Mouse (Mus musculus) liver (tissue): ENCODE results near the gene Med12l.
"Not testable (repeated sequence)": the region's sequence is repeated elsewhere in the genome, so short reads cannot be mapped to it uniquely, and the experiment has no call there.

ENCODE experiments used
- DNase-seq: peaks from one replicate; pipeline ENCODE4 v3.0.0-alpha.2; 2020; ENCODE audit warnings: mixed read lengths

Gene Med12l

DNA sequence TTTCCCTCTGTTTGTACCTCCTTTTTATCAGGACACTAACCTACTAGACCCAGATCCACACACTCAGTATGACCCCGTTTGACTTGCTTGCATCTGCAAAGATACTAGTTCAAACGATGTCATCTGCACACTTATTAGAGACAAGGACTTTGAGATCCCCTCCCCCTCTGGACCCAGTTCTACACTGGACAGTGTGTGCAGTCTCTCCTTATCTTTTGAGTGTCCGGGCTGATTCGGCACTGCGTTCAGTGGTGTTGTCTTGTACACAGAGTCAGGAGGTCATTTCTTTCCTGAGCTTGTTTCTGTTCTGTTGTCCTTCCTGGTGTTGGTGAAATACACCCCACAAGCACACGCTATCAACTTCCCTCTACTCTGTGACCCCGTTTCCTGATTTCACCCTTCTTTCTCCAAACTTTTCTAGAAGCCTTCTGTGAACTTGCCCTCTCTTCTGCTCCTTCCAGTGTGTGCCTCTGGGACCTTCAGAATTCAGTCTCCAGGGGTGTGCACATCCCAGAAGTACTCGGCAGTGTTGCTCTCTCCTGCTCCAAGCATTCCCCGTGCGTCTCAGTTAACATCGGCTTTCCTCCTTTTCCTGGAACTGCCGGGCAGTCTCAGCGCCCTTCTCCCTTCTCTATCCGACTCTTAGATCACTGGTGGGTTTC, 19.0 kb downstream of the Med12l start:
- DNase-seq, result no peak

DNA sequence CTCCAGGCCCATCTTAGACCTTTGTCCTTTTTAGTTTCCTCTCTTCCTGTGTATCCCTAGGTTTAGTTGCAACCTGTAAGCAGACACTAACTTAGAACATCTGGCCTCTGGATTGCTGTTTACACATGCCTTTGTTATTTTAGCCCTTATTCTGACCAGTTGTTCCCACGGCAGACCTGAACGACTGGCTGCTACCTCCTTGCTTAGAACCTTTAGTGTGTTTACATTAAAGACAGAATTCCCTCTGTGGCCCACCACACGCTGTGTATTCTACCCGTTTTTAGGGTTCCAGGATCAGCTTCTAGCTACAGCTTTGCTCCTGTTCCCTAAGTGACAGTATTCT, 19.5 kb downstream of the Med12l start:
- no peak for DNase-seq

DNA sequence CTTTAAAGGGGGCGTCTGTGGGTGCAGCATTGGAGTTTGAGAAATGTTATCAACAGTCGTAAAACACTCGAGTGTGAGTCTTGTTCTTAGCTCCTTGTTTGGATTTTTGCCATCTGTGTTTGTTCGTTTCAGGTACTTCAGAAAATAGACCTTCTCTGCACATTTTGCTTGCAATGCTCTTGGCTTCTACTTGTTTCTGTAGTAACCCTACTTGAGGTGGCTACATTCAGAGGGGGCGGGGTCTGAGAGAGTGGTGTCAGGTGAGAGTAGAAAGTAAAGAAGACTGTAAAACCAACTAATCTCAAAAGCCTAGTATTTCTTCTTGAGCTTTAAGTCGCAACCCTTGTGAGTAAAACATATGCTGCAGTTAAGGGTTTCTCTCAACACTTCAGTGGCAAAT, 23.1 kb downstream of the Med12l start:
- no peak for DNase-seq

DNA sequence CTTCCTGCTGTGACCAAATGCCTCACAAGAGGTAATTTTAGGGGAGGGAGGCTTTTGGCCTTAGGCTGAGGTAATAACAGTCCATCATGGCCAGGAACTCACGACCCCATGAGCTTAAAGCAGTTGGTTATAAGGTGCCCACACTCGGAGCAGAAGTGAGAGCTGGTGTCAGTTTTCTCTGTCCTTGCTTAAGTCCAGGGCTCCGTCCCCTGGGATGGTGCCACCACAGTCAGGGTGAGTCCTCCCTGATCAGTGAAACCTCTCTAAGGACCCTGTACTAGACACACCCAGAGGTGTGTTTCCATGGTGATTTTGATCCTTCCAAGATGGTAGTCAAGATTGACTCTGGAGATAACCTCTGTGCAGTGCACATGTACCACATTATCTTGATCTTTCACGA, 25.4 kb downstream of the Med12l start:
- DNase-seq, result no peak

DNA sequence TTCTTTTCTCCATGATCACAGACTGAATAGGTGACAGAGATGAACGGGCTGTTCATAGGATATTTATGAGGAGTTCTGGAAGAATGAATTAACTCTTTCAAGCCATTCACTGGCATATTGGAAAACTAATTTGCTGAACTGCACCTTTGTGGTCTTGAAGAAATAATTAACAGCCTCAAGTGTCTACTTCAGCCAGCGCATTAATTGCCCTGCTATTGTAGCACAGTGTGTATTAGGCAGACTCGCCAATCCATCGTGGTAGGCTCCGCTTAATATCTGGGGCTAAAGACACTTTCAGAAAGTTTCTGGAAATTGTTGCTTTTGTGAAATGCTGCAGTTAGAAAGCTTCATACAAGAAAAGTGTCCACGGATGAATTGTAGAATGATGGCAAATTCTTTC, 35.9 kb downstream of the Med12l start:
- DNase-seq, result no peak

DNA sequence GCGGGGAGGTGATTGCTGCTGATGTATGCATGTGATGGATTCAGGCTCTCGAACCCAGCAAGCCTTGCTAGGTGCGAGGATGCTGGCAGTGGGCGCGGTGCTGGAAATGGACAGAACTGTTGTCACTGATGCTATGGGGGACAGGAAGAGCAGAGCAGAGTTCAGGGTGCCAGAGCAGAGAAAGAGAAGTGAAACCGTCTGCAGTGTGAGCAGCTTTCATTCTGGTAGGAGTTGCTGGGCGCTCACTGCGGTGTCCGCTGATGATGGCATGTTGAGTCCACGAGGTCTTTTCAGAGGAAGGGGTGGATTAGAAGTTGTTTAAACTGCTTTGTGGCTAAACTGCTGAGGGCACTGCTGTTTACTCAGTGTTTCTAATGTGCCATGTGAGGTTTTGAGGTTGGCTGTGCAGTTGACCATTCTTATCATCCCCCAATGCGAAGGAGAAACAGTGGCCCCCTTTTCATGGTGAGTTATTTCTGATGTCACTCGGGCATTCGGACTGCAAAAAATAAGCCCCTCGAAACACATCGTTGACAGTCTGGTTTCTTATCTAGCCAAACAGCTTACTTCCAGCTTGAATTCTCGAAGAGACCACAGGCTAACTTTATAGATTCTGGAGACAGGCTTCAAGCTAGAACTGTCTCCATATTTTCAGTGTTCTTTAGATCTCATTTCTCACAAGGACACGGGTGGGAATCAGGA, 49.4 kb downstream of the Med12l start:
- no peak for DNase-seq

DNA sequence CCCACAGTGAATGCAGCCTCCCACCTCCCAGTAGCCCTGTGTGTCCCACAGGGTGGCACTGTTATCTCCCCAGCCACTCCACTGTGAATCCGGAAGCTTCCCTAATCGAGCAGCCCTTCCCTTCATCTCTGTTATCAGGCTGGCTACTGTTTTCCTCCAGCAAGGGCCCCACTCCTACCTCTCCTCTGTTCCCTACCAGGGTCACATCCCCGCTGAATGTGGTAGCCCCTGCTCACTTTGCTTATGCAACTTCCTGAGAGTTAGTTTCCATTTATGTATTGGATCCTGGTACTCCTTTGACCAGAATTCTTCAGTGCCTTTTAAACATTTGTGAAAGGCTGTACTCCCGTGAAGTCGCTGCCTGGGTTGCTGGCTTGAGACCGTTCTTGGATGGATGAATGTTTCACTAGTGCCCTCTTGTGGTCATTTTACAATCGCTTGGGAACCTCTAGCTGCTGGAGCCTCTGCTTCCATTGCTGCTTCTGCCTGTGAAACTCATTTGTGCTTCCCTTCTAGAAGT, 53.5 kb downstream of the Med12l start:
- DNase-seq, result peak; percentile 78

DNA sequence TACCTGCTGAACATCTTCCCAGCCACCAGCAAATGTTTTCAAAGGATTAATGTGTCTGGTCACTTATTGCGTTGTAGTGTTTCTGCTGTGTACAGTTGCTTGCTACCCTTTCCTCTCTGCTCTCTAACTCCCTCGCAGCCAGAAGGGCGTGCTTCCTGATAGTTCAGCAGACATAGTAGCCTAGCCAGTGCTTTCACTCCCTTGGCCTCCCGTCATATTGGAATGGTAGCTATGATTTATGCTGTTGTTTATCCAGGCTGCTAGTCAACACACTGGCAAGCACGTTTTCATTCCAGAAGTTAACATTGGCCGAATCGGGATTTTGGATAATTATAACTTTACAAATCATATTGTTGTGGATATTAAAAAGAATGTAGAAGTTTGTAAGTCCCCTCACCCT, 54.5 kb downstream of the Med12l start:
- no peak for DNase-seq

DNA sequence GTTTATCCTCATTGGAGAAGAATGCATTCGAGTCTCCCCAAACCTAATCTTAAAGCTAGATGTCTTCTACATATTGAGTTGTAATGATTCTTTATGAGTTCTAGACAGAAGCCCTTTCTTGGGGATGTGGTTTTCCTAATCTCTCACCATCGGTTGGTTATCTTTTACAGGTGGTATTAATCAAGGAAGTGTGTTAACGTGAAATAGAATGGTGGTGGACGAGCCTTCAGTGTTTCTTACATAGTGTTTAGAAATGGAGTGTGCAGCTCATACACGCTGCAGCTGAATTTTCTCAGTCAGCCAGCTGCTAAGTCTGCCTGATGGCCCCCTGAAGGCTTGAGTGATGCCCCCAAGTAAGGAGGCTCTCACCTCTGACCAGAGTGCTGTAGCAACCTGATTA, 56.5 kb downstream of the Med12l start:
- DNase-seq, result no peak

DNA sequence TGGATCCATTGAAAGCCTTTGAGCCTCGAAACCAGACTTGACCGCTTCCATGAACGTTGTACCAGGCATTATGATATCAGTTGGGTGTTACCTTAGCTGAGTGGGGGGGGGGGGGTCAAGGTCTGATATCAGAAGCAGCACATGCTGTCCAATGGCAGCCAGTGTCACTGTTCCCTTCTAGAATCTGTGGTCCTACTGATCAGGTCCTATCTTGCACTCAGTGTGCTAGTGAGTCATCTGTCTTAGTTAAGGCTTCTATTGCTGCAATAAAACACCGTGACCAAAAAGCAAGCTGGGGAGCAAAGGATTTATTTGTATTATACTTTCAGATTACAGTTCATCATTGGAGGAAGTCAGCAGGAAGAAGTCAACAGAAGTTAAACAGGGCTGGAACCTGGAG, 57.8 kb downstream of the Med12l start:
- DNase-seq, result peak; percentile 54

DNA sequence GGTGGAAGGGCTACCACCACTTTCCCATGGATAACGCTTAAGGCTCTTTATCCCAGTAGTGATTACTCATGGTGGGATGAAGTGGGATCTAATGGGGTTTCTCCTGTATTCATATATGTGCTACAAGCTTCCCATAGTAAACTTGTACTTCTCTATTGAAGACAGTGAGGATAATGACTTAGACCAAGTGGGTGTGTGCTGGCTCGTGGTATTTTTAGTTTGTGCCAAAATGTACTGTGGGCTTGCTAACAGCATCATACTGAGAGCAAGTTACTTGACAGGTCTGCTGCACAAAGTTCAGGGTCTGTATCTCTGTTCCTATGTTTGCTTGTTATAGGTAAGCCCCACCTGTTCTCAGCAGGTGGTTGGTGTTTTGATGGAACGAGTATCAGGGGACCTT, 60.3 kb downstream of the Med12l start:
- DNase-seq, result no peak

DNA sequence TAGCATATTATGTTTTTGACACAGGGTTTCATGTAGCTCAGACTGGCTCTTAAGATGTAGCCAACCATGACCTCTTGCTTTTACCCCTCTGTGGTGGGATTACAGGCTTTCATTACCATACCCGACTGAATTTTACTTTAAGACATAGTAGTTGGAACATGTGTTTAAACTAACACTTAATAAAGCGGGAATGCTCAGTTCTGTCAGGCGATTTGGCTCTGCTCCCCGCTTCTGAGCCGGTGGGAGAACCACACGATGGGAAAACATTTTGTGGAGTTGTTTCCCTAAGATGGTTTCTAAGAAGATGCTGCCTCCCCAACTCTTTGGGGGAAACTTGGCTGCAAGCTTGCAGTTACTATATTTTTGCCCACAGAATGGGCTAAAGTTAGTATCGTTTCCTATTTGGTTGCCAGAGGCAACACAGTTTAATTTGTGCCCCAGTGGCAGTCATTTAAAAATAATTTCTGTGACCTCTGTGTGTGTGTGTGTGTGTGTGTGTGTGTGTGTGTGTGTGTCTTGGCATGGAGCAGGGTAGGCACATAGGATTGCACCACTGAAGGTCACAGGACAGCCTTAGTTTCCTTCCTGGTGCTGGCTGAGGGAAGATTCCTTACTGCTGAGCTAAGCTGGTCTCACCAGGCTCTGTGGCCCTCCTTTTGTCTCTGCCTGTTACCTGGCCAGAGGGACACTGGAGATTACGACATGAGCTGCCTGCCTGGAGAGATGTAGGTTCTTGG, 61.1 kb downstream of the Med12l start:
- no peak for DNase-seq

DNA sequence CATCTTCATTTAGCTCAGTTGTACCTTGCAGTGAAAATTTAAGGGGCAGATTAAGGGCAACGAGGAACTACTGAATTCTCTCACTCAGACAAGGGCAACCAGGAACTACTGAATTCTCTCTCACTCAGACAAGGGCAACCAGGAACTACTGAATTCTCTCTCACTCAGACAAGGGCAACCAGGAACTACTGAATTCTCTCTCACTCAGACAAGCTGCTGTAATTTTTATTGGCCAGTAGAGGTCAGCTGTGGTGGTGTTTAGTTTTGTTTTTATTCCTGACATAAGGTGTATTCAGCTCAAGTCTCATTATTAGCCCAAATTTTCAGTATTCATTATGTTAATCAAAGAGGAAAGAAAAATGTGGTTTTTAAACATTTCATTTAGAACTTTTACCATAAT, 63.4 kb downstream of the Med12l start:
- not testable (repeated sequence) for DNase-seq

DNA sequence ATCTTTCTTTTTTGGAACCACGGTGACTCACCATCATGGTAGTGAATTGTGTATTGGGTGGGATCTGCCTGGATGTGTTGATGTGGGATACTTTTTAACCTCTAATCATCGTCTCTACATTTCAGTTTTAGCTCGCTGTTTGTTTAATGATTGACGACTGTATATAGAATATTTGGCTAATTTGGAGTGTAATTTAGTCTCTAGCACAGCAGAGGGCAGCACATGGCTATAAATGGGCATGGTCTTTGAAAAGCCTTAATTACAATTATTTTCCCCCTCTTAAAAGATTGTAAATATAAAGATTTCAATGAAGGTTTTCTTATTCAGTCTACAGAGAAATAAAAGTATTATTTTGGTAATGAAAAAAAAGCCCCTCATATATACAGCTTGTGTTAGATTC, 71.7 kb downstream of the Med12l start:
- no peak for DNase-seq

DNA sequence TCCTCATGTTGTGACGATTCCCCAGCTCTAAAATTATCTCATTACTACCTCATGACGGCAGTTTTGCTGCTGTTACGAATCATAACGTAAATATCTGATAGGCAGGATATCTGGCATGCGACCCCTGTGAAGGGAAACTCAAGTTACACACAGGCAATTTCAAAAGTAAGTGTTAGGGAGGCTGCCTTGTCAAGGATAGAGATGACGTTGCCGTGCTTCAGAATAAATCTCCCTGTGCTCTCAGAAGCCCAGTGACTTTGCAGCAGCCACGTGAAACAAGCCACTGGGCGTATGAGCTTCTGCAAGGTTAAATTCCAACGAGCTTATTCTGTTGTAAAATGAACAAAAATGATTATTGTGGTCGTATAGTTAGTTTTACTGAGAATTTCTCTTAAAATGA, 73.0 kb downstream of the Med12l start:
- DNase-seq, result no peak

DNA sequence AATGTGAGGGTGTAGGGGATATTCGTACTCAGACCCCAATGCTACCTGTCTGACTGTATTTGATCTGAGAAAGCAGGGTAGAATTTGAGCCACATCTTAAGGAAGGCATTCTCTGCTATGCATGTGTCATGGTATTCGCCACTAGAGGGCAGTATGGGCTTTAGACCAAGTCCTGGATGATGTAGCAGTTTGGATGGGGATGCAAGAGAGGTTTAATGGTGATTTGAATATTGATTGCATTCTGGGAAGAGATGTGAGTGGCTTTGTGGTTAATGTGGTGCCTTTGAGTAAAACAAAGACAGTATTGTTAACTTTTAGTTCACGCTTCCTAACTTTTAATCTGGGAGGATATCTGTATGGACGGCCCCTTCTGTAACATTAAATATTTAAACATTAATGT, 73.7 kb downstream of the Med12l start:
- DNase-seq, result peak; percentile 62

DNA sequence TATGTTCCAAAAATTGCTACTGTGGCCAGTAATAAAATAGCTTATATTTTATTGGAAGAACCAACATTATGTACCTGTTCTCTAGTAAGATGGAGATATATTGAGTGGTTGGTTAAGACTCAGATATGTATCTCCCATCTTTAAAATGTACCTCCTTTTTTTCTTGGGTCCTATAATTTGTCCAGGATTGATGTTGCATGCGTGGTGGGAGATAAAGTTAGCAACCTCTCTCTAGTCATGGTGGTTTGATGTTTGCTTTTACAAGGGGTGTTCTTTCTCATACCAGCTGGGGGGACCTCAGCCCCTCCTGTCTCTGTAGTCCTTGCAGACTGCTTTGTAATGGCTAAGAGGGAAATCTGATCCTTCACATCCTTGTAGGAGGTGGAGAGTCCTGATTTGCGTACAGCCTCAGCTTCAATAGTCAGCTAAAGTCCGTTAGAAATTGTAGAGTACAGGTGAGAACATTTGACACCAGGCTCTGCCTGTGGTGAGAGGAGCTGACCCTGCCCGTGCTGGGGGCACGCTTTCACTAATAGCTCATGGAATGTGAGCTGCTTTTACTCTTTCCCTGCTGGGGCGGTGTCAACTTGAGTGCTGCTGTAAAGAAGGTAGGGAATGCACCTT, 74.8 kb downstream of the Med12l start:
- DNase-seq, result no peak

DNA sequence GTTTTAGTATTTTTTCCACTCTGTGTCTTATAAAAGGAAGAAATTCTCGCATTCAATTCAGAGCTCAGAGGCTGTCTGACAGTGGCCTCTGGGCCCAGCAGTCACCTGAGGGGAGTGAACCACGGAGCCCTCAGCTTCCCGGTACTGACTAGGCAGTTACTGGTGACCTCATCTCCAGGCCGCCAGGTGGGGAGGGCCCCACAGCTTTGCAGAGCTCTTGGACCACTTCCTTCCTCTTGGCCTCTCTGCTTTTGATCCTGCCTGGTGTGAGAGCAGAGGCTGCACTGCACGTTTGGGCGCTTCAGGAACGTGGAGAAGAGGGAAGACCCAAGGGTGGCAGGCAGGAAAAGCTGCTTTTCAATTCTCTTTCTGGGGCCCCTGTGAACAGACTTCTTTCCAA, 75.3 kb downstream of the Med12l start:
- DNase-seq, result peak; percentile 42

DNA sequence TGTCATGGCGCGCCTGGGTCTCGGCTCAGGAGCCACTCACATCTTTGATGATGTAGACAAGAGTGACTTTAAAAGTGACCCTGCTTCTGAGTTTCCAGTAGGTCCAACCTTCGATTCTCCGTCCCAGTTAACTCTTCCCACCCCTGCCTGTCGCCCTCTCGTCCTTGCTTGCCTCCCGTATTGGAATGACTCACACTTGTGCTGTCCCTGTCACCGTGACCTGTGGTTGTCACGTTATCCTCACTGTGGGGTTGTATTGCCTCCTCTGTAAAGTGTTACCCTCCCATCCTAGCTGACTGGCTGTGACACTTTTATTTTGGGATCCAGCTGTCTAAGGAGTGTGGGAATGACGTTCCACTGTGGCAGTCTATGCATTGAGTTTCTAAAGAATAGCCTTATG, 87.1 kb downstream of the Med12l start:
- no peak for DNase-seq

DNA sequence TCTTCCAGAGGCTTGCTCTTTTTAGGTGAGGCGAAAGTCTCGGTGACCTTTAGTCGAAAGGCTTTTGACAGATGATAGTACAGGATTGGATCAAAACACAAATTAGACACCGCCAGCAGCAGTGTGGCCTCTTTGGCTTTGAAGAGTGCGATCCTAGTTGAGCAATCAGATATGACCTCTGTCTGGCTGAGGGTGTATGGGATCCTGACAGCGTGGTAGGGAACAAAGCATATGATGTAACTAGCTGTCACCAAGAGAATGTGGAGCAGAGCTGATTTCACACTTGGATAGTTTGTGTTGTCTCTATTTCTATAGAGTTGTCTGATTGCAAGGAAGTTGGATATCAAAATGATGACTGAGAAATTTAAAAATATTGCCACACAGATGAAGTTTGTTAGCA, 91.8 kb downstream of the Med12l start:
- no peak for DNase-seq

DNA sequence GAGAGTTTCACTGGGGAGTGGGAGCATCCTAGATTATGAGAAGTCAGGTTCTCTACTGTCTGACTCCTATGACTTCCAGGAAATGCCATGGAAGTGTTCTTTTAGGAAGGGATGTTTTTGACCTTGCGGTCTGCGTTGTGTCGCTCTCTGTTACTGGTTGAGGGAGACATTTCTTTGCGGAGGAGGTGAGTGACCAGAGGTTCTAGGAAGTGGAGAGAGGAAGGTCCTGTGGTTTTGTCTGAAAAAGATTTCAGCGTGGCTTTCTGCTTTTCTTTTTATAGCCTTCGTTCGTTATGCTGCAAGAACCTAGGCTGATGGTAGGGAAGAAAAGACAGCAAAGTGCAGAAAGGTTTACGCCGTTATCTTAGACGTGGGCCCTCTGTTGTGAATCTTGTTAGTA, 92.9 kb downstream of the Med12l start:
- DNase-seq, result no peak

DNA sequence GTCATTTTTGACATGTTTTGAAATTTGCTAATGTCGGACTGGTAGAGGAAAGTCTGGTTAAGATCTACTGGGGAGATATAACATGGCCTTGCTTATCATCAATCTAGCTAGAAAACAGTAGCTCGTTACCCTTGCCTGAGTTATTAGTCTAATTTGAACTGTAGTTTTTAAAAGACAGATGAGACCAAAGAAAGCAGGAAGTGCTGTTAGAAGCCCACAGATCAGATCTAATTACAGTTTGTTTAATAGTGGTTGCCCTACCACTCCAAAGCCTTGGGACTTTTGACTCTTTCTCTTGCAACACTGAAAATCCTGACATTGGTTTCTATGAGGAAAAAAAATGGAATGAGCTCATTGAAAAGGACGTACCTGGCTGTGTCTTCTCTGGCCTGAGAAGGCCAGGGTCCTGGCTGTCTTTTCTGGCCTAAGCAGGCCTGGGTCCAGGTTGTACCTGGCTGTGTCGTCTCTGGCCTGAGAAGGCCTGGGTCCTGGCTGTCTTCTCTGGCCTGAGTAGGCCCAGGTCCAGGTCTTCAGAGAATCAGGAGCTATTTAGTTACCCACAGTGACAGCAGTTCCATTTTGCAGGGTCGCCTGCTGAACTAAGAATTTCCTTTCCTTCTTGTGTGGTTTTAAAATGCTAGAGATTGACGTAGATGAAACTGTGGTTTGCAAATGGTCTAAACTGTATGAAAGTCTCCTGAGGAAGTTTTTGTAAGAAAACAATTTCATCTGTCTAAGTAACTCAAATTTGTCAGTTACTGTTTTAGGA, 95.8 kb downstream of the Med12l start, which contains the start of gene Gpr171:
Gpr171 (minus strand) TSS at position 604 of the 769 bp plus-strand sequence.
- no peak for DNase-seq

DNA sequence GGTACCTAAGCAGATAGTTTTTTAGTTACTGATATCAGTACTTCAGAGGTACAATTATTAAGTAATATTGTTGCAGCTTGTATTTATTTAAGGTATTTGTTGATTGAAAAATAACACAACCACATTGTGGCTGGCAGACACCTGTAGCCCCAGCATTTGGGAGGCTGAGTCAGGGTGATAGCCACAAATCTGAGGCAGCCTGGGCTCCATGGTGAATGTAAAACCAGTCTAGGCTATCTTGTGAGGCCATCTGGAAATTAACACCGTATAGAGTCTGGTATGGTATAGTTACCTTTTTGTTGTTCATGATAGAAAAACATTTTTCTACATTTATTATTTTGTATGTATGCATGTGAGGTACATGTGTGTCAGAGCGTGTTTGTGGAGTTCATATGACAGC, 96.5 kb downstream of the Med12l start:
- no peak for DNase-seq
